7 mouse cellular contexts compared by ENCODE assay signal in genomic region chr8:46152064-46153031, GRCm38 (mm10). TPM values are rescaled to one million over a fixed set of nuclear protein-coding genes. Genes with fewer than 3 reads are reported as not detected.
DNase-seq lines count a peak whose midpoint lies in the region; ATAC-seq and TF ChIP-seq lines count a peak whose summit lies in the region.

Gene Snx25, minus strand, starts transcription at chr8:46152159.

- H3K36me3 ChIP-seq in limb, embryonic 13.5 days, result no peaks in the 10 kb centered on the region
- no peaks in the 10 kb centered on the region for H3K36me3 ChIP-seq in midbrain, embryonic 15.5 days (replicated peaks)
- no peaks in the 10 kb centered on the region for H3K36me3 ChIP-seq in spleen, adult 2 months (ENCODE audit: control insufficient read depth, insufficient read depth, low read length)

- DNase-seq in adrenal gland, postnatal 14 days, result peak; percentile 93
- DNase-seq in embryo, embryonic 9.5 days (ENCODE audit: extremely low spot score), result peak; percentile 88
- DNase-seq in kidney, adult 11 months, result peak; percentile 83
- DNase-seq in spleen, adult 2 months (ENCODE audit: low read depth in 1 of 2, low spot score in 2 of 2), result peak; percentile 84 to 95

- 5% methylated on average over 39 of the region's 103 CpGs for WGBS in limb, embryonic 13.5 days
- WGBS in midbrain, embryonic 15.5 days, result 2% methylated on average over 82 of the region's 103 CpGs
- 6% methylated on average over 79 of the region's 103 CpGs for WGBS in spleen, adult 2 months

- H3K9me3 ChIP-seq in limb, embryonic 13.5 days, result no peaks in the 10 kb centered on the region
- no peaks in the 10 kb centered on the region for H3K9me3 ChIP-seq in midbrain, embryonic 15.5 days

- no peak for TF ChIP-seq CTCF in spleen, adult 2 months (IDR thresholded peaks at IDR 0.05; ENCODE audit: extremely low read depth, insufficient read depth, insufficient read length, insufficient replicate concordance)

- peaks cover 3% of the 10 kb centered on the region; the same call in 1 of the 2 replicates for H3K27me3 ChIP-seq in limb, embryonic 13.5 days
- H3K27me3 ChIP-seq in midbrain, embryonic 15.5 days (replicated peaks), result peaks cover 11% of the 10 kb centered on the region; the same call in 1 of the 2 replicates
- no peaks in the 10 kb centered on the region for H3K27me3 ChIP-seq in spleen, adult 2 months (ENCODE audit: control insufficient read depth, insufficient read depth, low read length)

- peak; percentile 81 for TF ChIP-seq POLR2A in spleen, adult 2 months (IDR thresholded peaks at IDR 0.05; ENCODE audit: low read depth, low read length)

- H3K27ac ChIP-seq in limb, embryonic 13.5 days, result no peak within 1 kb of the TSS
- H3K27ac ChIP-seq in midbrain, embryonic 15.5 days, result peak within 1 kb of the TSS; percentile 83
- H3K27ac ChIP-seq in spleen, adult 2 months (ENCODE audit: insufficient read depth, low read length), result peak within 1 kb of the TSS; percentile 96

- peak within 1 kb of the TSS; percentile 84 for H3K4me2 ChIP-seq in limb, embryonic 13.5 days (replicated peaks)
- peak within 1 kb of the TSS; percentile 65 for H3K4me2 ChIP-seq in midbrain, embryonic 15.5 days

- peaks cover 12% of the 10 kb centered on the region for H3K4me1 ChIP-seq in limb, embryonic 13.5 days
- peaks cover 18% of the 10 kb centered on the region for H3K4me1 ChIP-seq in midbrain, embryonic 15.5 days
- peaks cover 5% of the 10 kb centered on the region for H3K4me1 ChIP-seq in spleen, adult 2 months (ENCODE audit: control insufficient read depth, insufficient read depth, insufficient read length)

- peak within 1 kb of the TSS; percentile 85 for H3K4me3 ChIP-seq in limb, embryonic 13.5 days
- H3K4me3 ChIP-seq in midbrain, embryonic 15.5 days, result peak within 1 kb of the TSS; percentile 57
- H3K4me3 ChIP-seq in spleen, adult 2 months (ENCODE audit: extremely low read depth, insufficient read depth, insufficient read length), result peak within 1 kb of the TSS; percentile 65

- peak; percentile 86 for ATAC-seq in granulocyte monocyte progenitor cell, adult 5-6 weeks (replicated peaks; ENCODE audit: poor library complexity, severe bottlenecking)
- peak; percentile 90 for ATAC-seq in limb, embryonic 13.5 days (ENCODE audit: low FRiP score, low read depth)
- ATAC-seq in midbrain, embryonic 15.5 days (replicated peaks), result peak; percentile 86

- H3K9ac ChIP-seq in limb, embryonic 13.5 days, result peak within 1 kb of the TSS; percentile 87
- H3K9ac ChIP-seq in midbrain, embryonic 15.5 days, result peak within 1 kb of the TSS; percentile 78

RNA-seq across cellular contexts. Expression of gene Snx25, which starts in this region (rescaled TPM):
- total RNA-seq in adrenal gland, postnatal 14 days (2021), result 18.3 and 18.6 TPM in 2 replicates
- 6.6 and 18.2 TPM in 2 replicates for total RNA-seq in granulocyte monocyte progenitor cell, adult 5-6 weeks (2014; fragmentation: Nextera tagmentation)
- 12.0 and 14.0 TPM in 2 replicates for total RNA-seq in granulocyte monocyte progenitor cell, adult 5-6 weeks (2017)
- 5.9 and 6.6 TPM in 2 replicates for polyA plus RNA-seq in limb, embryonic 13.5 days (2015; fragmentation: Nextera tagmentation; extraction: Ambion mirVana)
- polyA plus RNA-seq in midbrain, embryonic 15.5 days (2015; fragmentation: Nextera tagmentation; extraction: Ambion mirVana), result 9.9 and 10.5 TPM in 2 replicates
- 4.7 and 4.9 TPM in 2 replicates for polyA plus RNA-seq in spleen, adult 2 months (2012; rRNA removed)
